Mouse (Mus musculus) MEL (cell line): ENCODE data around the gene Cox5a.

Experiments used
- CHD1 ChIP-seq: IDR thresholded peaks from 2 replicates; pipeline ENCODE4 v1.6.1; 2012; ENCODE audit warnings: low read depth, mild to moderate bottlenecking, inconsistent platforms, low read length, improper control_type of control experiment
- CTCF ChIP-seq, 3 experiments: IDR thresholded peaks in 2 of 3; conservative IDR thresholded peaks in 1 of 3; 2 replicates each; pipeline ENCODE4 v1.5.1; 2011 to 2012; ENCODE audit warnings: low read length in 3 of 3, low read depth in 2 of 3, mild to moderate bottlenecking in 2 of 3, improper control_type of control experiment in 1 of 3, inconsistent platforms in 1 of 3, mixed read lengths in 1 of 3, moderate library complexity in 1 of 3; ENCODE audit not compliant: control insufficient read depth in 1 of 3, insufficient read depth in 1 of 3, poor library complexity in 1 of 3, severe bottlenecking in 1 of 3
- E2F4 ChIP-seq: IDR thresholded peaks from 2 replicates; pipeline ENCODE4 v1.6.1; 2011; ENCODE audit warnings: low read depth, low read length, improper control_type of control experiment, borderline replicate concordance
- MYC ChIP-seq: IDR thresholded peaks from 2 replicates; pipeline ENCODE4 v1.6.1; 2011; ENCODE audit warnings: low read depth, mild to moderate bottlenecking, low read length, improper control_type of control experiment, moderate library complexity
- NRF1 ChIP-seq: IDR thresholded peaks from 2 replicates; pipeline ENCODE4 v1.6.1; 2014; ENCODE audit warnings: low read depth, mild to moderate bottlenecking, inconsistent platforms, low read length, improper control_type of control experiment, moderate library complexity; ENCODE audit not compliant: poor library complexity, insufficient read depth, severe bottlenecking
- POLR2A ChIP-seq, 2 experiments: IDR thresholded peaks; 2 replicates each; pipeline ENCODE4 v1.6.1; 2011 to 2012; ENCODE audit warnings: low read length in 2 of 2, mild to moderate bottlenecking in 2 of 2, control low read depth in 1 of 2, improper control_type of control experiment in 1 of 2, low read depth in 1 of 2, moderate library complexity in 1 of 2; ENCODE audit not compliant: control insufficient read depth in 1 of 2, insufficient read depth in 1 of 2, poor library complexity in 1 of 2
- SIN3A ChIP-seq: IDR thresholded peaks from 2 replicates; pipeline ENCODE4 v1.6.1; 2012; ENCODE audit warnings: low read length, improper control_type of control experiment, inconsistent platforms
- USF2 ChIP-seq, 2 experiments: IDR thresholded peaks; 2 replicates each; pipeline ENCODE4 v1.6.1; 2011 to 2012; ENCODE audit warnings: improper control_type of control experiment in 2 of 2, low read length in 2 of 2, borderline replicate concordance in 1 of 2, inconsistent platforms in 1 of 2, low read depth in 1 of 2, mild to moderate bottlenecking in 1 of 2; ENCODE audit not compliant: insufficient read depth in 1 of 2
- ZNF384 ChIP-seq: IDR thresholded peaks from 2 replicates; pipeline ENCODE4 v1.6.1; 2012; ENCODE audit warnings: low read depth, mild to moderate bottlenecking, inconsistent platforms, low read length, improper control_type of control experiment

GRCm38 (mm10) chr9:57520375-57521055 lies 559 bp upstream of the Cox5a start:
- TF ChIP-seq POLR2A (IDR thresholded peaks at IDR 0.05; ENCODE audit: control insufficient read depth in 1 of 2, insufficient read depth in 1 of 2, low read depth in 1 of 2, low read length in 2 of 2, poor library complexity in 1 of 2) (no peak), ZNF384 (no peak), CTCF (IDR thresholded peaks at IDR 0.05 in 2 of 3, conservative IDR thresholded peaks at IDR 0.05 in 1 of 3; ENCODE audit: control insufficient read depth in 1 of 3, insufficient read depth in 1 of 3, low read depth in 2 of 3, low read length in 3 of 3, poor library complexity in 1 of 3, severe bottlenecking in 1 of 3) (peak in 1 of 3 experiments; percentile 38; a peak in 2 of 6 replicates), CHD1 (no peak), NRF1 (no peak), USF2 (IDR thresholded peaks at IDR 0.05; ENCODE audit: borderline replicate concordance in 1 of 2, insufficient read depth in 1 of 2, low read depth in 1 of 2, low read length in 2 of 2) (peak in 1 of 2 experiments; percentile 40; a peak in 1 of 4 replicates), E2F4 (no peak; the same call in 1 of the 2 replicates), SIN3A (no peak), MYC (no peak)
